Mouse (Mus musculus) MEL (cell line): ENCODE results near the gene Pakap. TPM values are rescaled to one million over a fixed set of nuclear protein-coding genes. Genes with fewer than 3 reads are reported as not detected.

Experiments
- DNase-seq: peaks from one replicate; pipeline ENCODE4 v3.0.0; 2011; ENCODE audit warnings: low read depth, low spot score
- H3K27ac ChIP-seq: 2 replicates; pipeline ENCODE4 v1.5.1; 2012; ENCODE audit warnings: low read depth, mild to moderate bottlenecking, control low read depth, low read length, moderate library complexity; ENCODE audit not compliant: control insufficient read depth
- H3K27me3 ChIP-seq, 2 experiments: fragments of 150-350 bp in 1 of 2; sonication (generic) in 1 of 2; 2 replicates each; pipeline ENCODE4 v1.6.1; 2012; ENCODE audit warnings: low read length in 2 of 2, mild to moderate bottlenecking in 2 of 2, improper control_type of control experiment in 1 of 2, moderate library complexity in 1 of 2; ENCODE audit not compliant: insufficient read depth in 2 of 2, control insufficient read depth in 1 of 2
- H3K36me3 ChIP-seq, 2 experiments: 2 replicates each; pipeline ENCODE4 v1.6.1; 2012 to 2014; ENCODE audit warnings: low read length in 2 of 2, improper control_type of control experiment in 1 of 2, inconsistent platforms in 1 of 2, mild to moderate bottlenecking in 1 of 2; ENCODE audit not compliant: insufficient read depth in 2 of 2, control insufficient read depth in 1 of 2
- H3K4me1 ChIP-seq, 2 experiments: fragments of 150-350 bp in 1 of 2; sonication (generic) in 1 of 2; 2 replicates each; pipeline ENCODE4 v1.6.1; 2012; ENCODE audit warnings: low read length in 2 of 2, improper control_type of control experiment in 1 of 2, mild to moderate bottlenecking in 1 of 2; ENCODE audit not compliant: insufficient read depth in 2 of 2, control insufficient read depth in 1 of 2
- H3K4me3 ChIP-seq, 2 experiments: fragments of 150-350 bp in 1 of 2; sonication (generic) in 1 of 2; 2 replicates each; pipeline ENCODE4 v1.5.1; 2012; ENCODE audit warnings: low read depth in 2 of 2, low read length in 2 of 2, mild to moderate bottlenecking in 2 of 2, moderate library complexity in 2 of 2, control low read depth in 1 of 2, improper control_type of control experiment in 1 of 2; ENCODE audit not compliant: control insufficient read depth in 1 of 2, insufficient read depth in 1 of 2
- H3K79me2 ChIP-seq: 2 replicates; pipeline ENCODE4 v1.6.1; 2012; ENCODE audit warnings: mild to moderate bottlenecking, low read length, moderate library complexity; ENCODE audit not compliant: control insufficient read depth, poor library complexity, insufficient read depth
- H3K9ac ChIP-seq: 2 replicates; pipeline ENCODE4 v1.6.1; 2012; ENCODE audit warnings: low read depth, mild to moderate bottlenecking, control low read depth, low read length, moderate library complexity; ENCODE audit not compliant: control insufficient read depth, poor library complexity, severe bottlenecking
- H3K9me3 ChIP-seq: fragments of 150-350 bp; sonication (generic); replicated peaks from 2 replicates; pipeline ENCODE4 v1.6.1; 2012; ENCODE audit warnings: mild to moderate bottlenecking, low read length, improper control_type of control experiment, moderate library complexity; ENCODE audit not compliant: insufficient read depth
- BHLHE40 ChIP-seq: IDR thresholded peaks from 2 replicates; pipeline ENCODE4 v1.6.1; 2012; ENCODE audit warnings: low read depth, mild to moderate bottlenecking, inconsistent platforms, low read length, improper control_type of control experiment, borderline replicate concordance
- CHD2 ChIP-seq: IDR thresholded peaks from 2 replicates; pipeline ENCODE4 v1.6.1; 2011; ENCODE audit warnings: low read length, improper control_type of control experiment
- CTCF ChIP-seq, 3 experiments: IDR thresholded peaks in 2 of 3; conservative IDR thresholded peaks in 1 of 3; 2 replicates each; pipeline ENCODE4 v1.5.1; 2011 to 2012; ENCODE audit warnings: low read length in 3 of 3, low read depth in 2 of 3, mild to moderate bottlenecking in 2 of 3, improper control_type of control experiment in 1 of 3, inconsistent platforms in 1 of 3, mixed read lengths in 1 of 3, moderate library complexity in 1 of 3; ENCODE audit not compliant: control insufficient read depth in 1 of 3, insufficient read depth in 1 of 3, poor library complexity in 1 of 3, severe bottlenecking in 1 of 3
- E2F4 ChIP-seq: IDR thresholded peaks from 2 replicates; pipeline ENCODE4 v1.6.1; 2011; ENCODE audit warnings: low read depth, low read length, improper control_type of control experiment, borderline replicate concordance
- EP300 ChIP-seq, 2 experiments: IDR thresholded peaks; 2 replicates each; pipeline ENCODE4 v1.6.1; 2011; ENCODE audit warnings: improper control_type of control experiment in 2 of 2, low read length in 2 of 2, low read depth in 1 of 2, mild to moderate bottlenecking in 1 of 2
- GATA1 ChIP-seq: IDR thresholded peaks from 2 replicates; pipeline ENCODE4 v1.6.1; 2011; ENCODE audit warnings: low read depth, low read length, improper control_type of control experiment
- HCFC1 ChIP-seq: IDR thresholded peaks from 2 replicates; pipeline ENCODE4 v1.6.1; 2012; ENCODE audit warnings: low read depth, mild to moderate bottlenecking, inconsistent platforms, low read length, improper control_type of control experiment, moderate library complexity
- JUND ChIP-seq: IDR thresholded peaks from 2 replicates; pipeline ENCODE4 v1.6.1; 2011; ENCODE audit warnings: low read depth, mild to moderate bottlenecking, improper control_type of control experiment, low read length
- KAT2A ChIP-seq: conservative IDR thresholded peaks from 2 replicates; pipeline ENCODE4 v1.6.1; 2012; ENCODE audit warnings: low read depth, low read length, improper control_type of control experiment, inconsistent platforms
- MAZ ChIP-seq: IDR thresholded peaks from 2 replicates; pipeline ENCODE4 v1.6.1; 2012; ENCODE audit warnings: low read depth, mild to moderate bottlenecking, inconsistent platforms, low read length, improper control_type of control experiment
- MYB ChIP-seq: IDR thresholded peaks from 2 replicates; pipeline ENCODE4 v1.6.1; 2011; ENCODE audit warnings: mild to moderate bottlenecking, low read depth, low read length, improper control_type of control experiment
- NELFE ChIP-seq: IDR thresholded peaks from 2 replicates; pipeline ENCODE4 v1.6.1; 2011; ENCODE audit warnings: low read depth, low read length, improper control_type of control experiment
- NRF1 ChIP-seq: IDR thresholded peaks from 2 replicates; pipeline ENCODE4 v1.6.1; 2014; ENCODE audit warnings: low read depth, mild to moderate bottlenecking, inconsistent platforms, low read length, improper control_type of control experiment, moderate library complexity; ENCODE audit not compliant: poor library complexity, insufficient read depth, severe bottlenecking
- POLR2A ChIP-seq, 2 experiments: IDR thresholded peaks; 2 replicates each; pipeline ENCODE4 v1.6.1; 2011 to 2012; ENCODE audit warnings: low read length in 2 of 2, mild to moderate bottlenecking in 2 of 2, control low read depth in 1 of 2, improper control_type of control experiment in 1 of 2, low read depth in 1 of 2, moderate library complexity in 1 of 2; ENCODE audit not compliant: control insufficient read depth in 1 of 2, insufficient read depth in 1 of 2, poor library complexity in 1 of 2
- POLR2AphosphoS2 ChIP-seq: IDR thresholded peaks from 2 replicates; pipeline ENCODE4 v1.6.1; 2011; ENCODE audit warnings: low read length, improper control_type of control experiment
- POLR2AphosphoS5 ChIP-seq: IDR thresholded peaks from 2 replicates; pipeline ENCODE4 v1.6.1; 2012; ENCODE audit warnings: low read depth, borderline replicate concordance, mild to moderate bottlenecking, inconsistent platforms, low read length, moderate library complexity, mixed read lengths
- RAD21 ChIP-seq: IDR thresholded peaks from 2 replicates; pipeline ENCODE4 v1.6.1; 2011; ENCODE audit warnings: mild to moderate bottlenecking, low read depth, low read length, improper control_type of control experiment
- SMC3 ChIP-seq: IDR thresholded peaks from 2 replicates; pipeline ENCODE4 v1.6.1; 2011; ENCODE audit warnings: low read depth, low read length, improper control_type of control experiment
- TBP ChIP-seq: IDR thresholded peaks from 2 replicates; pipeline ENCODE4 v1.8.0; 2011; ENCODE audit warnings: low read depth, low read length, improper control_type of control experiment
- UBTF ChIP-seq: IDR thresholded peaks from 2 replicates; pipeline ENCODE4 v1.6.1; 2012; ENCODE audit warnings: low read depth, mild to moderate bottlenecking, inconsistent platforms, low read length, improper control_type of control experiment, moderate library complexity, borderline replicate concordance; ENCODE audit not compliant: insufficient read depth
- USF1 ChIP-seq: IDR thresholded peaks from 2 replicates; pipeline ENCODE4 v1.6.1; 2014; ENCODE audit warnings: low read depth, mild to moderate bottlenecking, inconsistent platforms, low read length, improper control_type of control experiment, moderate library complexity
- USF2 ChIP-seq, 2 experiments: IDR thresholded peaks; 2 replicates each; pipeline ENCODE4 v1.6.1; 2011 to 2012; ENCODE audit warnings: improper control_type of control experiment in 2 of 2, low read length in 2 of 2, borderline replicate concordance in 1 of 2, inconsistent platforms in 1 of 2, low read depth in 1 of 2, mild to moderate bottlenecking in 1 of 2; ENCODE audit not compliant: insufficient read depth in 1 of 2
- ZC3H11A ChIP-seq: IDR thresholded peaks from 2 replicates; pipeline ENCODE4 v1.6.1; 2012; ENCODE audit warnings: low read depth, mild to moderate bottlenecking, inconsistent platforms, low read length, improper control_type of control experiment
- ZKSCAN1 ChIP-seq: IDR thresholded peaks from 2 replicates; pipeline ENCODE4 v1.6.1; 2012; ENCODE audit warnings: low read depth, mild to moderate bottlenecking, inconsistent platforms, low read length, improper control_type of control experiment, moderate library complexity
- ZMIZ1 ChIP-seq: IDR thresholded peaks from 2 replicates; pipeline ENCODE4 v1.6.1; 2012; ENCODE audit warnings: low read depth, mild to moderate bottlenecking, inconsistent platforms, low read length, improper control_type of control experiment, moderate library complexity
- polyA plus RNA-seq, 2 experiments: library from polyadenylated mRNA; stranded (reverse) in 1 of 2; unstranded in 1 of 2; fragments of >175 nt in 1 of 2; fragments of >200 nt in 1 of 2; gene quantifications; 2 replicates each; pipeline versions ENCODE4 v1.2.1 to v1.2.4; 2012; ENCODE audit warnings: low replicate concordance in 2 of 2, low read depth in 1 of 2; ENCODE audit not compliant: insufficient read length in 2 of 2, insufficient read depth in 1 of 2, missing spikeins in 1 of 2
- total RNA-seq: library from RNA; depleted of rRNA; stranded (reverse); fragments of 300-350 nt; gene quantifications from 2 replicates; pipeline ENCODE4 v1.2.3, GENCODE M21; 2012

The Pakap gene
- total and polyA plus RNA-seq, 3 experiments: not detected

- DNase-seq: no peak
- Histone ChIP-seq H3K4me3 (no peak overlapping the region), H3K27ac (no peak overlapping the region), H3K79me2 (no peaks in the 10 kb centered on the region), H3K4me1 (no peaks in the 10 kb centered on the region), H3K36me3 (no peaks in the 10 kb centered on the region), H3K9ac (no peak overlapping the region), H3K9me3 (no peaks in the 10 kb centered on the region), H3K27me3 (no peaks in the 10 kb centered on the region)
- TF ChIP-seq HCFC1 (no peak), NRF1 (no peak), BHLHE40 (no peak), ZC3H11A (no peak), TBP (no peak), ZKSCAN1 (no peak), GATA1 (no peak), MAZ (no peak), POLR2AphosphoS5 (no peak), USF1 (no peak), EP300 (IDR thresholded peaks at IDR 0.05; ENCODE audit: low read depth in 1 of 2, low read length in 2 of 2) (no peak), SMC3 (no peak), KAT2A (no peak), USF2 (IDR thresholded peaks at IDR 0.05; ENCODE audit: borderline replicate concordance in 1 of 2, insufficient read depth in 1 of 2, low read depth in 1 of 2, low read length in 2 of 2) (no peak), NELFE (no peak)
Measured at GRCm38 (mm10) chr4:57569069-57569355, 1.0 kb downstream of the Pakap start.

GRCm38 (mm10) chr4:57569711-57570110 is 1.7 kb downstream of the Pakap start:
- Histone ChIP-seq H3K4me1 (no peaks in the 10 kb centered on the region), H3K9me3 (no peaks in the 10 kb centered on the region), H3K79me2 (no peaks in the 10 kb centered on the region), H3K27ac (no peak overlapping the region), H3K9ac (no peak overlapping the region), H3K27me3 (no peaks in the 10 kb centered on the region), H3K4me3 (no peak overlapping the region), H3K36me3 (no peaks in the 10 kb centered on the region)
- TF ChIP-seq GATA1 (no peak), TBP (no peak), RAD21 (no peak), POLR2A (IDR thresholded peaks at IDR 0.05; ENCODE audit: control insufficient read depth in 1 of 2, insufficient read depth in 1 of 2, low read depth in 1 of 2, low read length in 2 of 2, poor library complexity in 1 of 2) (no peak), NRF1 (no peak), ZMIZ1 (no peak), CTCF (IDR thresholded peaks at IDR 0.05 in 2 of 3, conservative IDR thresholded peaks at IDR 0.05 in 1 of 3; ENCODE audit: control insufficient read depth in 1 of 3, insufficient read depth in 1 of 3, low read depth in 2 of 3, low read length in 3 of 3, poor library complexity in 1 of 3, severe bottlenecking in 1 of 3) (no peak), KAT2A (no peak), MYB (no peak), POLR2AphosphoS2 (no peak), JUND (no peak), HCFC1 (no peak), CHD2 (no peak), SMC3 (no peak), E2F4 (no peak), UBTF (no peak)
- DNase-seq: no peak
